Mouse (Mus musculus) left cerebral cortex, postnatal 10 days (tissue): Measurements from ENCODE around the gene Anxa5. TPM values are rescaled to one million over a fixed set of nuclear protein-coding genes. Genes with fewer than 3 reads are reported as not detected.

Experiments
- microRNA-seq: library from miRNA; unstranded; fragments of <30 nt; microRNA quantifications from one replicate; pipeline ENCODE4 v1.2.0, GENCODE M21; 2022
- total RNA-seq, 2 experiments: library from RNA; stranded (reverse); gene quantifications; 2 replicates each; pipeline ENCODE4 v1.2.3; 2021

Anxa5 gene
- total RNA-seq, 2 experiments from 2014 or later: 32.6 to 35.1 TPM

Small RNAs within 50 kb of the gene (microRNA-seq; reads per million reads assigned to microRNA genes)
- 0.86 reads per million for gene Mir7009

Other genes starting within 250 kb of the Anxa5 start
- gene 1810062G17Rik, start within 50 bp of the Anxa5 start, total RNA-seq: under 1 TPM in 1 of 2 experiments, not detected in 1; 0.41 TPM
- 10 to 100 TPM; 15.9 to 18.8 TPM for gene Gm11549, start 45.9 kb upstream of the Anxa5 start, total RNA-seq
- 10 to 100 TPM; 49.9 to 50.6 TPM for gene Exosc9, start 76.7 kb upstream of the Anxa5 start, total RNA-seq
- 1 to 10 TPM; 4.6 to 7.2 TPM for gene Ccna2, start 96.3 kb upstream of the Anxa5 start, total RNA-seq
- gene Bbs7, start 137.6 kb upstream of the Anxa5 start, total RNA-seq: 10 to 100 TPM; 13.6 to 13.9 TPM
- 10 to 100 TPM; 28.6 to 38.6 TPM for gene Trpc3, start 214.3 kb upstream of the Anxa5 start, total RNA-seq